In genomic region chr6:65453465-65453864, GRCm38 (mm10) we compare ENCODE assay signal across 7 mouse cellular contexts.
A peak's percentile ranks its signal among the peaks of the same experiment; 100 is the strongest.
DNase-seq lines count a peak whose midpoint lies in the region; ATAC-seq and TF ChIP-seq lines count a peak whose summit lies in the region.

No protein-coding gene starts in this region.

- no peak overlapping the region for H3K27ac ChIP-seq in forebrain, embryonic 14.5 days (ENCODE audit: low read depth, low read length)

- no peak overlapping the region for H3K4me2 ChIP-seq in forebrain, embryonic 14.5 days (ENCODE audit: low read length)

- H3K27me3 ChIP-seq in forebrain, embryonic 14.5 days (replicated peaks; ENCODE audit: control insufficient read depth, insufficient read depth, low read length): no peaks in the 10 kb centered on the region

- H3K4me3 ChIP-seq in lung, adult 2 months (replicated peaks; ENCODE audit: extremely low read depth, low read depth, low read length): no peak overlapping the region
- H3K4me3 ChIP-seq in forebrain, embryonic 14.5 days (ENCODE audit: low read depth, low read length): no peak overlapping the region

- ATAC-seq in forebrain, embryonic 14.5 days: peak; percentile 80

- intact Hi-C loops in left cerebral cortex, postnatal 14 days (cut with DNase I): no loop called here

- TF ChIP-seq POLR2A in lung, adult 2 months (IDR thresholded peaks at IDR 0.05; ENCODE audit: borderline replicate concordance, extremely low read depth, low read depth, low read length): no peak

- H3K36me3 ChIP-seq in forebrain, embryonic 14.5 days (ENCODE audit: control insufficient read depth, insufficient read depth, low read length): no peaks in the 10 kb centered on the region

- TF ChIP-seq CTCF in lung, adult 2 months (IDR thresholded peaks at IDR 0.05; ENCODE audit: insufficient read depth, low read length): peak; percentile 25; the same call in 1 of the 2 replicates

- no peak for DNase-seq in lung, adult 2 months
- no peak for DNase-seq in lung, adult 18-20 months
- peak; percentile 58 for DNase-seq in adipocyte (ENCODE audit: low spot score)
- peak; percentile 83 for DNase-seq in forebrain, embryonic 14.5 days (ENCODE audit: low spot score)
- peak; percentile 47 to 48 for DNase-seq in left cerebral cortex, postnatal 14 days (ENCODE audit: low spot score in 2 of 2)
- peak; percentile 22 for DNase-seq in retina, adult 2 months (ENCODE audit: low read depth, low spot score)
- DNase-seq in spleen, postnatal 10 days (ENCODE audit: low spot score in 2 of 2): no peak

- no peaks in the 10 kb centered on the region for H3K4me1 ChIP-seq in lung, adult 2 months (ENCODE audit: control insufficient read depth, insufficient read depth, low read length)
- no peaks in the 10 kb centered on the region for H3K4me1 ChIP-seq in forebrain, embryonic 14.5 days (ENCODE audit: control insufficient read depth, insufficient read depth, low read length)

- H3K9me3 ChIP-seq in forebrain, embryonic 14.5 days (replicated peaks; ENCODE audit: control insufficient read depth, low read length): no peaks in the 10 kb centered on the region

- H3K9ac ChIP-seq in forebrain, embryonic 14.5 days (ENCODE audit: low read length): no peak overlapping the region

Comparison
In these comparisons a context has a peak if more than half of its experiments do, and no peak if none do; other contexts are left out.
1. DNase-seq: peak in adipocyte (single experiment), forebrain, embryonic 14.5 days (single experiment), left cerebral cortex, postnatal 14 days (2 of 2) and retina, adult 2 months (single experiment); none in lung, adult 2 months (single experiment), lung, adult 18-20 months (0 of 2) and spleen, postnatal 10 days (0 of 2).